Mouse (Mus musculus) G1E (cell line): ENCODE results near the gene Heatr3. TPM values are rescaled to one million over a fixed set of nuclear protein-coding genes. Genes with fewer than 3 reads are reported as not detected.

Experiments used
- ATAC-seq: 2 replicates; pipeline ENCODE4 v1.8.0; 2016; ENCODE audit warnings: mild to moderate bottlenecking; ENCODE audit not compliant: insufficient number of reproducible peaks, poor library complexity, low FRiP score, severe bottlenecking; ENCODE audit errors: extremely low read depth
- DNase-seq: peaks from one replicate; pipeline ENCODE4 v3.0.0; 2012; ENCODE audit warnings: low spot score
- H3K27me3 ChIP-seq: 2 replicates; pipeline ENCODE4 v1.6.1; 2012; ENCODE audit warnings: mild to moderate bottlenecking, low read length, inconsistent platforms; ENCODE audit not compliant: insufficient read depth
- H3K36me3 ChIP-seq: replicated peaks from 2 replicates; pipeline ENCODE3; 2012; ENCODE audit warnings: mild to moderate bottlenecking, inconsistent platforms
- H3K4me1 ChIP-seq: 2 replicates; pipeline ENCODE4 v1.6.1; 2012; ENCODE audit warnings: low read depth, low read length, inconsistent platforms, mixed read lengths; ENCODE audit not compliant: insufficient read depth
- H3K4me3 ChIP-seq: 2 replicates; pipeline ENCODE4 v1.5.1; 2012; ENCODE audit warnings: low read depth, mild to moderate bottlenecking, inconsistent platforms, low read length, moderate library complexity, mixed read lengths
- H3K9me3 ChIP-seq: replicated peaks from 2 replicates; pipeline ENCODE4 v1.6.1; 2012; ENCODE audit warnings: inconsistent platforms
- CTCF ChIP-seq: IDR thresholded peaks from 2 replicates; pipeline ENCODE4 v1.5.1; 2012; ENCODE audit warnings: low read depth, low read length, inconsistent platforms, mixed read lengths
- GATA1 ChIP-seq: IDR thresholded peaks from 2 replicates; pipeline ENCODE4 v1.6.1; 2012; ENCODE audit warnings: borderline replicate concordance, low read length, inconsistent platforms, mixed read lengths
- GATA2 ChIP-seq: IDR thresholded peaks from 2 replicates; pipeline ENCODE4 v1.6.1; 2012; ENCODE audit warnings: low read depth, low read length, inconsistent platforms, borderline replicate concordance
- POLR2AphosphoS5 ChIP-seq: IDR thresholded peaks from 2 replicates; pipeline ENCODE4 v1.6.1; 2012; ENCODE audit warnings: low read depth, low read length, inconsistent platforms; ENCODE audit not compliant: insufficient replicate concordance
- TAL1 ChIP-seq: conservative IDR thresholded peaks from 2 replicates; pipeline ENCODE4 v1.6.1; 2012; ENCODE audit warnings: low read depth, low read length, inconsistent platforms, mixed read lengths
- polyA plus RNA-seq: library from polyadenylated mRNA; stranded (reverse); fragments of >175 nt; gene quantifications from 2 replicates; pipeline ENCODE4 v1.2.3, GENCODE M21; 2012
- total RNA-seq, 2 experiments: library from RNA; stranded (forward) in 1 of 2; stranded (reverse) in 1 of 2; fragments of 200-1000 nt in 1 of 2; fragments of >200 nt in 1 of 2; fragmentation: Nextera tagmentation in 1 of 2; gene quantifications; 2 replicates each; pipeline ENCODE4 v1.2.3; 2014 to 2017

Gene Heatr3
- total and polyA plus RNA-seq, 3 experiments, result 13.4 to 44.9 (median 44.5) TPM

- H3K36me3 ChIP-seq, result peaks cover 66% of the 10 kb centered on the region
- TF ChIP-seq CTCF (no peak), GATA1 (no peak), GATA2 (no peak), TAL1 (no peak), POLR2AphosphoS5 (no peak)
- H3K27me3 ChIP-seq, result no peaks in the 10 kb centered on the region
- H3K9me3 ChIP-seq, result no peaks in the 10 kb centered on the region
- no peak overlapping the region for H3K4me3 ChIP-seq
- H3K4me1 ChIP-seq, result peaks cover 31% of the 10 kb centered on the region
- ATAC-seq, result no peak
- DNase-seq, result no peak
Measured at GRCm38 (mm10) chr8:88141629-88142028, 4.0 kb downstream of the Heatr3 start.

- Histone ChIP-seq H3K27me3 (no peaks in the 10 kb centered on the region), H3K9me3 (no peaks in the 10 kb centered on the region), H3K4me3 (no peak overlapping the region), H3K4me1 (peaks cover 19% of the 10 kb centered on the region), H3K36me3 (peaks cover 80% of the 10 kb centered on the region)
- no peak for TF ChIP-seq CTCF
- no peak for TF ChIP-seq POLR2AphosphoS5
- no peak for TF ChIP-seq GATA1
- no peak for TF ChIP-seq TAL1
- TF ChIP-seq GATA2, result no peak
- DNase-seq (no peak), ATAC-seq (no peak)
Measured at GRCm38 (mm10) chr8:88144041-88144440, 6.4 kb downstream of the Heatr3 start.

GRCm38 (mm10) chr8:88150910-88151371 lies 13.3 kb downstream of the Heatr3 start:
- H3K4me1 ChIP-seq, result peaks cover 6% of the 10 kb centered on the region; the same call in 1 of the 2 replicates
- DNase-seq (no peak), ATAC-seq (no peak)
- TF ChIP-seq TAL1 (no peak), CTCF (no peak), GATA1 (no peak), GATA2 (no peak), POLR2AphosphoS5 (no peak)
- H3K36me3 ChIP-seq, result peaks cover 82% of the 10 kb centered on the region
- H3K9me3 ChIP-seq, result no peaks in the 10 kb centered on the region
- no peak overlapping the region for H3K4me3 ChIP-seq
- no peaks in the 10 kb centered on the region for H3K27me3 ChIP-seq

GRCm38 (mm10) chr8:88160237-88160995 lies 22.8 kb downstream of the Heatr3 start:
- DNase-seq (no peak), ATAC-seq (no peak)
- Histone ChIP-seq H3K4me3 (no peak overlapping the region), H3K9me3 (no peaks in the 10 kb centered on the region), H3K36me3 (peaks cover 93% of the 10 kb centered on the region), H3K4me1 (no peaks in the 10 kb centered on the region), H3K27me3 (no peaks in the 10 kb centered on the region)
- TF ChIP-seq GATA2 (no peak), TAL1 (no peak), CTCF (no peak), GATA1 (no peak), POLR2AphosphoS5 (no peak)

GRCm38 (mm10) chr8:88161439-88161838 lies 23.8 kb downstream of the Heatr3 start:
- Histone ChIP-seq H3K36me3 (peaks cover 94% of the 10 kb centered on the region), H3K27me3 (no peaks in the 10 kb centered on the region), H3K4me3 (no peak overlapping the region), H3K4me1 (no peaks in the 10 kb centered on the region), H3K9me3 (no peaks in the 10 kb centered on the region)
- TF ChIP-seq GATA1 (no peak), TAL1 (no peak), GATA2 (no peak), POLR2AphosphoS5 (no peak), CTCF (peak; percentile 84)
- peak; percentile 54; the same call in 1 of the 2 replicates for ATAC-seq
- peak; percentile 29 for DNase-seq

- DNase-seq (no peak), ATAC-seq (no peak)
- Histone ChIP-seq H3K4me3 (no peak overlapping the region), H3K9me3 (no peaks in the 10 kb centered on the region), H3K27me3 (no peaks in the 10 kb centered on the region), H3K4me1 (peaks cover 10% of the 10 kb centered on the region; the same call in 1 of the 2 replicates), H3K36me3 (peaks cover 34% of the 10 kb centered on the region)
- TF ChIP-seq GATA1 (no peak), GATA2 (no peak), TAL1 (no peak), POLR2AphosphoS5 (no peak), CTCF (no peak)
Measured at GRCm38 (mm10) chr8:88175264-88175663, 37.6 kb downstream of the Heatr3 start.
